Comparison of ENCODE assay signal across 22 mouse cellular contexts in genomic region chr4:70278882-70279281, GRCm38 (mm10).
"Had no signal": no experiment of that assay in that cellular context is flagged by ENCODE, and none has a peak within 500 bp of the region (broad histone marks: within the 10 kb centered on the region; RNA-seq: fewer than 3 reads in every experiment).

No protein-coding gene starts in this region.

- H3K4me1 ChIP-seq: limb, embryonic 12.5 days; limb, embryonic 15.5 days; midbrain, embryonic 12.5 days; midbrain, embryonic 15.5 days; neural tube, embryonic 12.5 days; neural tube, embryonic 15.5 days; stomach, embryonic 15.5 days had no signal

- H3K36me3 ChIP-seq: midbrain, embryonic 15.5 days had no signal

- H3K4me2 ChIP-seq: limb, embryonic 12.5 days; limb, embryonic 15.5 days; liver, embryonic 11.5 days; lung, embryonic 14.5 days; midbrain, embryonic 12.5 days; midbrain, embryonic 15.5 days; neural tube, embryonic 12.5 days; neural tube, embryonic 15.5 days; stomach, embryonic 15.5 days had no signal

- H3K27me3 ChIP-seq: limb, embryonic 12.5 days; limb, embryonic 15.5 days; megakaryocyte, embryonic 14.5 days; midbrain, embryonic 12.5 days; midbrain, embryonic 15.5 days; neural tube, embryonic 12.5 days; neural tube, embryonic 15.5 days; stomach, embryonic 15.5 days had no signal

- H3K4me3 ChIP-seq: limb, embryonic 12.5 days; limb, embryonic 15.5 days; megakaryocyte, embryonic 14.5 days; midbrain, embryonic 12.5 days; midbrain, embryonic 15.5 days; neural tube, embryonic 12.5 days; neural tube, embryonic 15.5 days; stomach, embryonic 15.5 days had no signal

- ATAC-seq: liver, postnatal 0 days; lung, postnatal 0 days; midbrain, embryonic 15.5 days had no signal

- H3K27ac ChIP-seq: limb, embryonic 12.5 days; limb, embryonic 15.5 days; liver, embryonic 14.5 days; midbrain, embryonic 12.5 days; midbrain, embryonic 15.5 days; neural tube, embryonic 12.5 days; neural tube, embryonic 15.5 days; stomach, embryonic 15.5 days had no signal

- DNase-seq: kidney, adult 9 months; kidney, postnatal 14 days; kidney, postnatal 4 days; left cerebral cortex, postnatal 4 days; liver, postnatal 0 days; lung, embryonic 14.5 days; lung, postnatal 36 days; right cerebral cortex, adult 18-20 months; right cerebral cortex, postnatal 14 days; right cerebral cortex, postnatal 4 days; thymus, postnatal 25 days had no signal

- H3K9ac ChIP-seq: limb, embryonic 12.5 days; limb, embryonic 15.5 days; liver, embryonic 14.5 days; liver, postnatal 0 days; lung, embryonic 14.5 days; midbrain, embryonic 12.5 days; midbrain, embryonic 15.5 days; neural tube, embryonic 12.5 days; neural tube, embryonic 15.5 days; stomach, embryonic 15.5 days had no signal

- H3K9me3 ChIP-seq: limb, embryonic 12.5 days; limb, embryonic 15.5 days; megakaryocyte, embryonic 14.5 days; midbrain, embryonic 12.5 days; midbrain, embryonic 15.5 days; neural tube, embryonic 12.5 days; neural tube, embryonic 15.5 days; stomach, embryonic 15.5 days had no signal
